Mouse (Mus musculus) lung, postnatal 0 days (tissue): ENCODE results near the gene a. TPM values are rescaled to one million over a fixed set of nuclear protein-coding genes. Genes with fewer than 3 reads are reported as not detected.

Experiments
- ATAC-seq: fragments of 200-750 bp; cut with Nextera tagmentation; 2 replicates; pipeline ENCODE4 v1.8.0; 2017; ENCODE audit warnings: moderate library complexity
- DNase-seq: peaks from one replicate; pipeline ENCODE4 v3.0.0-alpha.2; 2016; ENCODE audit warnings: low spot score
- H3K27ac ChIP-seq: fragments of 300-500 bp; sonication (generic); 2 replicates; pipeline ENCODE4 v1.5.1; 2014; ENCODE audit warnings: antibody characterized with exemption, mild to moderate bottlenecking, low read length, mixed read lengths
- H3K27me3 ChIP-seq: fragments of 300-500 bp; sonication (generic); replicated peaks from 2 replicates; pipeline ENCODE4 v1.6.1; 2014; ENCODE audit warnings: low read length, mixed read lengths; ENCODE audit not compliant: insufficient read depth
- H3K36me3 ChIP-seq: fragments of 300-500 bp; sonication (generic); 2 replicates; pipeline ENCODE4 v1.6.1; 2014; ENCODE audit warnings: low read length, mixed read lengths; ENCODE audit not compliant: insufficient read depth
- H3K4me1 ChIP-seq: fragments of 300-500 bp; sonication (generic); 2 replicates; pipeline ENCODE4 v1.6.1; 2014; ENCODE audit warnings: antibody characterized with exemption, low read depth, low read length, mixed read lengths; ENCODE audit not compliant: insufficient read depth
- H3K4me2 ChIP-seq: fragments of 300-500 bp; sonication (generic); replicated peaks from 2 replicates; pipeline ENCODE4 v1.6.1; 2014; ENCODE audit warnings: low read depth, mild to moderate bottlenecking, low read length, moderate library complexity, mixed read lengths
- H3K4me3 ChIP-seq: fragments of 300-500 bp; sonication (generic); 2 replicates; pipeline ENCODE4 v1.5.1; 2014; ENCODE audit warnings: low read depth, low read length
- H3K9ac ChIP-seq: fragments of 300-500 bp; sonication (generic); replicated peaks from 2 replicates; pipeline ENCODE4 v1.6.1; 2014; ENCODE audit warnings: low read depth, mild to moderate bottlenecking
- H3K9me3 ChIP-seq: fragments of 300-500 bp; sonication (generic); 2 replicates; pipeline ENCODE4 v1.6.1; 2016; ENCODE audit warnings: low read length, mixed read lengths
- CTCF ChIP-seq: IDR thresholded peaks from 2 replicates; pipeline ENCODE4 v1.5.1; 2016; ENCODE audit warnings: antibody characterized with exemption, mild to moderate bottlenecking
- EP300 ChIP-seq: IDR thresholded peaks from 2 replicates; pipeline ENCODE4 v1.6.1; 2016; ENCODE audit warnings: antibody characterized with exemption, mild to moderate bottlenecking, control low read depth
- WGBS: fragments of 180-500 bp; shearing (Covaris S2); extraction: QIAGEN DNeasy Blood & Tissue Kit; methylation state at CpG from one replicate; pipeline ENCODE4 v1.1.7; 2014; 5-methylcytosine and 5-hydroxymethylcytosine counted together
- polyA plus RNA-seq: library from polyadenylated mRNA; unstranded; fragments of >200 nt; fragmentation: Nextera tagmentation; extraction: Ambion mirVana; gene quantifications from 2 replicates; pipeline ENCODE4 v1.2.1, GENCODE M21; 2015

a gene
- polyA plus RNA-seq, 1 experiment from 2014 or later, result not detected

DNA sequence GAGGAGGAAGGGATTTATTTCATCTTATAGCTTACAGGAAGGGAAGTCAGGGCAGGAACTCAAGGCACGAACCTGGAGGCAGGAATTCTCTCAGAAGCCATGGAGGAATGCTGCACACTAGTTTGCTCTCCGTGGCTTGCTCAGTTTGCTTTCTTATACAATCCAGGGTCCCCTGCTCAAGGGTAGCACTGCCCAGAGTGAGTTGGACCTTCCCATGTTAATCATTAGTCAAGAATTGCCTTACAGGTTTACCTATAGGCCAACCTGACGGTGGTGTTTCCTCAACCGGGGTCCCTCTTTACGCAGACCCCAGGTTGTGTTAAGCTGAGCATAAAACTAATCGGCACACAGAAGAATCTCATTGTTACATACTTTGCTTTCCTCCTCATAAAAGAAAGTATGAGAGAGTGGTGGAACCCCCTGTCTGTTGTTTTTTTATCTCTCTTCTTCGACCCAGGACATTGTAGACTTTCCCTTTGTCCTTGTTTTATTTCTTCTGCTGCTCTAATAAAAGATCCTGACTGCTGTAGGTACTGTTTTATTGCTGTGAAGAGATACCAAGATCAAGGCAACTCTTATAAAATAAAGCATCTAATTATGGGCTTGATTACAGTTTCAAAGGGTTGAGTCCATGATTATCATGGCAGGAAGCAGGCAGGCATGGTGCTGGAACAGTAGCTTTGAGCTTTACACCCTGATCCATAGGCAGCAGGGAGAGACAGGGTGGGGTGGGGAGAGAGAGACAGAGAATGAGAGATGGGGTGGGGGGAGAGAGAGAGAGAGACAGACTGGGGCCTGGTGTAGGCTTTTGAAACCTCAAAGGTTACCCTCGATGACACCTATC lies 146.6 kb downstream of the a start:
- 66% methylated on average over 8 of the region's 8 CpGs for WGBS
- H3K4me2 ChIP-seq, result no peak overlapping the region
- no peaks in the 10 kb centered on the region for H3K27me3 ChIP-seq
- no peak overlapping the region for H3K27ac ChIP-seq
- no peak for TF ChIP-seq EP300
- TF ChIP-seq CTCF, result no peak
- no peak overlapping the region for H3K4me3 ChIP-seq
- H3K9me3 ChIP-seq, result no peaks in the 10 kb centered on the region
- H3K9ac ChIP-seq, result no peak overlapping the region
- no peaks in the 10 kb centered on the region for H3K36me3 ChIP-seq
- no peak for ATAC-seq
- no peak for DNase-seq
- no peaks in the 10 kb centered on the region for H3K4me1 ChIP-seq

GRCm38 (mm10) chr2:154941952-154942351 lies 150.8 kb downstream of the a start:
- Histone ChIP-seq H3K4me2 (no peak overlapping the region), H3K27me3 (no peaks in the 10 kb centered on the region), H3K36me3 (no peaks in the 10 kb centered on the region), H3K9me3 (no peaks in the 10 kb centered on the region), H3K4me1 (no peaks in the 10 kb centered on the region), H3K27ac (no peak overlapping the region), H3K9ac (no peak overlapping the region), H3K4me3 (no peak overlapping the region)
- DNase-seq (no peak), ATAC-seq (no peak)
- WGBS, result 72% methylated on average over 10 of the region's 10 CpGs
- no peak for TF ChIP-seq CTCF
- no peak for TF ChIP-seq EP300

- H3K27me3 ChIP-seq, result no peaks in the 10 kb centered on the region
- no peaks in the 10 kb centered on the region for H3K4me1 ChIP-seq
- no peak for DNase-seq
- ATAC-seq, result no peak
- WGBS, result 59% methylated on average over 11 of the region's 11 CpGs
- no peak overlapping the region for H3K27ac ChIP-seq
- TF ChIP-seq CTCF (no peak), EP300 (no peak)
- no peak overlapping the region for H3K9ac ChIP-seq
- H3K4me2 ChIP-seq, result peak overlapping the region; percentile 37; the same call in 1 of the 2 replicates
- H3K4me3 ChIP-seq, result no peak overlapping the region
- H3K36me3 ChIP-seq, result no peaks in the 10 kb centered on the region
- H3K9me3 ChIP-seq, result no peaks in the 10 kb centered on the region
Observed at GRCm38 (mm10) chr2:154942546-154942945, 151.3 kb downstream of the a start.

DNA sequence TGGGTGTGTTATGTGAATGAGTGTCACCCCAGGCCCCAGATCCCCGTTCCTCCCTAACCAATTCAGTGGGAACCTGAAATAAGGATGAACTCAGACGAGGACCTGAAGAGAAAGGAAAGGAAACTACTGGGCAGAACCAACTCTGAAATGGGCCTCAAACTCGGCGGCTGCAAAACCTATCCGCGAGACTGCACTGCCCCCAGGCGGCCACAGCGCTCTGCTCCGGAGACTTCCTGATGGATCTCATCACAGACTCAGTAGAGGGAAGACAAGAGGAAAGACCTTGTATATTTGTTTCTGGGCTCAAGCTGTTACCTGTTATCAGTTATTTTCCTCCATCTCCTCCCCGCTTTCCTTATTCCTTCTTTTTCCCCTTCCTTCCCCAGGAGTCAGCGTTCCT lies 151.9 kb downstream of the a start:
- TF ChIP-seq EP300, result no peak
- peak; percentile 89 for TF ChIP-seq CTCF
- Histone ChIP-seq H3K9me3 (no peaks in the 10 kb centered on the region), H3K36me3 (no peaks in the 10 kb centered on the region), H3K4me1 (no peaks in the 10 kb centered on the region), H3K27ac (no peak overlapping the region), H3K4me3 (no peak overlapping the region), H3K9ac (no peak overlapping the region), H3K27me3 (no peaks in the 10 kb centered on the region), H3K4me2 (peak overlapping the region; percentile 37)
- ATAC-seq (peak; percentile 56; the same call in 1 of the 2 replicates), DNase-seq (peak; percentile 78)
- 3% methylated on average over 11 of the region's 11 CpGs for WGBS

DNA sequence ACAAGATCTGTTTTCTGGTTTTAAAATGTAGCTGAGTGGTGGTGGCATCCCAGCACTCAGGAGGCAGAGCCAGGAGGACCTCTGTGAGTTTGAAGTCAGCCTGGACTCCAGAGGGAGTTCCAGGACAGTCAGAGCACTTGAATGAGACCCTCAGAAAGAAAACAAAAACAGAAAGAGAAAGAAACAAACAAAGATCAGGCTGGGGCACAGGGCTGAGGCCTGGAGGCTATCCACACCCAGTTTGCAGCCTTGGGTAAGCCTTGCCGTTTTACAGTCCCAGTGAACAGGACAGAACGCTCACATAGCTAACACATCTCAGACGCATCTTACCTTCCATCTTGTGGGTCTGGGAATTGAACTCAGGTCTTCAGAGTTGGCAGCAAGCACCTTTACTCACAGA lies 155.7 kb downstream of the a start:
- DNase-seq (no peak), ATAC-seq (no peak)
- no peak for TF ChIP-seq CTCF
- TF ChIP-seq EP300, result no peak
- no peak overlapping the region for H3K9ac ChIP-seq
- H3K9me3 ChIP-seq, result no peaks in the 10 kb centered on the region
- H3K36me3 ChIP-seq, result no peaks in the 10 kb centered on the region
- no peaks in the 10 kb centered on the region for H3K27me3 ChIP-seq
- no peak overlapping the region for H3K27ac ChIP-seq
- H3K4me1 ChIP-seq, result no peaks in the 10 kb centered on the region
- no peak overlapping the region for H3K4me2 ChIP-seq
- H3K4me3 ChIP-seq, result no peak overlapping the region
- WGBS, result 85% methylated on average over 3 of the region's 3 CpGs

DNA sequence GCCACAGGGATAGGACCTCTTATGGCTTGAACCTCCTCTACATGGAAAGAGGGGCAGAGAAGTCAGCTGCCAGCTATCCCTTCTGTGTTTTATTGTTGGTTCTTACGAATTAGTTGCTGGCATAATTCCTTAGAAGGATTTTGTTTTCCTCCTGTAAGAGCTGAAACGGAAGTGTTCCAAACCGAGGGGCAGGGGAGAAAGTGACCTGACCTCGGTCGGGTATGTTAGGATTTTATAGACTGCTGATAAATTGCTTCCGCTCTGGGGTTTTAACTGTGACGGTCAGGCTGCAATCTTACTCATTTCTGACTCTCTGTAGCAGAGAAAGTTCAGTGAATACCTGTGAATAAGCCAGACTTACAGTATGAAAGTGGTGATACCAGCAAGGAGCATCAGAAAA lies 158.2 kb downstream of the a start:
- H3K4me2 ChIP-seq, result no peak overlapping the region
- no peaks in the 10 kb centered on the region for H3K36me3 ChIP-seq
- H3K9me3 ChIP-seq, result no peaks in the 10 kb centered on the region
- no peaks in the 10 kb centered on the region for H3K4me1 ChIP-seq
- 24% methylated on average over 7 of the region's 7 CpGs for WGBS
- no peak overlapping the region for H3K27ac ChIP-seq
- H3K4me3 ChIP-seq, result no peak overlapping the region
- ATAC-seq, result no peak
- no peak for DNase-seq
- no peak for TF ChIP-seq EP300
- no peak for TF ChIP-seq CTCF
- no peak overlapping the region for H3K9ac ChIP-seq
- no peaks in the 10 kb centered on the region for H3K27me3 ChIP-seq
